Mouse (Mus musculus) limb, embryonic 11.5 days (tissue): ENCODE data around the gene Nme7. TPM values are rescaled to one million over a fixed set of nuclear protein-coding genes. Genes with fewer than 3 reads are reported as not detected.

Experiments
- ATAC-seq: fragments of 200-750 bp; cut with Nextera tagmentation; 2 replicates; pipeline ENCODE4 v1.8.0; 2017; ENCODE audit warnings: low read depth; ENCODE audit not compliant: insufficient number of reproducible peaks, low FRiP score, low TSS enrichment
- DNase-seq: peaks from one replicate; pipeline ENCODE4 v3.0.0-alpha.2; 2015; ENCODE audit warnings: low spot score
- H3K27ac ChIP-seq: fragments of 300-500 bp; sonication (generic); replicated peaks from 2 replicates; pipeline ENCODE4 v1.5.1; 2014; ENCODE audit warnings: low read depth, mild to moderate bottlenecking, low read length
- H3K27me3 ChIP-seq: fragments of 300-500 bp; sonication (generic); 2 replicates; pipeline ENCODE4 v1.6.1; 2014; ENCODE audit warnings: mild to moderate bottlenecking, low read length, mixed read lengths; ENCODE audit not compliant: control insufficient read depth, insufficient read depth
- H3K36me3 ChIP-seq: fragments of 300-500 bp; sonication (generic); 2 replicates; pipeline ENCODE4 v1.6.1; 2014; ENCODE audit warnings: mild to moderate bottlenecking, low read length, moderate library complexity, mixed read lengths; ENCODE audit not compliant: control insufficient read depth, insufficient read depth
- H3K4me1 ChIP-seq: fragments of 300-500 bp; sonication (generic); 2 replicates; pipeline ENCODE4 v1.6.1; 2014; ENCODE audit warnings: low read length, mixed read lengths; ENCODE audit not compliant: control insufficient read depth, insufficient read depth
- H3K4me2 ChIP-seq: fragments of 300-500 bp; sonication (generic); 2 replicates; pipeline ENCODE4 v1.6.1; 2014; ENCODE audit warnings: low read depth, mild to moderate bottlenecking, moderate library complexity; ENCODE audit not compliant: severe bottlenecking
- H3K4me3 ChIP-seq: fragments of 300-500 bp; sonication (generic); 2 replicates; pipeline ENCODE4 v1.5.1; 2014; ENCODE audit warnings: low read depth, low read length
- H3K9ac ChIP-seq: fragments of 300-500 bp; sonication (generic); 2 replicates; pipeline ENCODE4 v1.6.1; 2014; ENCODE audit warnings: mild to moderate bottlenecking, low read length
- H3K9me3 ChIP-seq: fragments of 300-500 bp; sonication (generic); 2 replicates; pipeline ENCODE4 v1.6.1; 2016; ENCODE audit warnings: low read length; ENCODE audit not compliant: control insufficient read depth
- WGBS: fragments of 180-500 bp; shearing (Covaris S2); extraction: QIAGEN DNeasy Blood & Tissue Kit; methylation state at CpG from one replicate; pipeline ENCODE4 v1.1.7; 2014; 5-methylcytosine and 5-hydroxymethylcytosine counted together
- polyA plus RNA-seq: library from polyadenylated mRNA; unstranded; fragments of >200 nt; fragmentation: Nextera tagmentation; extraction: Ambion mirVana; gene quantifications from 2 replicates; pipeline ENCODE4 v1.2.1, GENCODE M21; 2014

The Nme7 gene
- polyA plus RNA-seq, 1 experiment from 2014 or later, result 46.8 TPM

DNA sequence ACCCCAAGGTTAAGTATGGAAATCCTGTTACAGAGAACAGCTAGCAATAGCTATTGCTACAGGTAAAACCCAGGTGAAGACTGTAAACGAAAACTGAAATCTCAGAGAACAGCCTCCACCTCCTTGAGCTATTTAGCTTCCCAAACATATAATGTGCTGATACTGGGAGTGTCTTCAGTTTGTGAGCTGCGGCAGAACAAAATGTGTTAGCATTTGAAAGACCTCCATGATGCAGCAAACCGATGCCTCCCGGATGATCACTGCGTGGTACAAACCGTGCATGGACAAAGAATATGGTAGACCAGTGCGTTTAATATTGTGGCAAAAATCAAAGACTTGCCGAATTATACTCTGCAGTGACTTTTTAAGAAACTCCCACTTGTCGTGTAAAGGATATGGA, 71.7 kb downstream of the Nme7 start:
- Histone ChIP-seq H3K4me1 (no peaks in the 10 kb centered on the region), H3K9me3 (no peaks in the 10 kb centered on the region), H3K4me3 (no peak overlapping the region), H3K27me3 (no peaks in the 10 kb centered on the region), H3K36me3 (no peaks in the 10 kb centered on the region), H3K4me2 (no peak overlapping the region), H3K27ac (no peak overlapping the region), H3K9ac (no peak overlapping the region)
- no peak for DNase-seq
- WGBS, result 95% methylated on average over 9 of the region's 9 CpGs
- ATAC-seq, result no peak

DNA sequence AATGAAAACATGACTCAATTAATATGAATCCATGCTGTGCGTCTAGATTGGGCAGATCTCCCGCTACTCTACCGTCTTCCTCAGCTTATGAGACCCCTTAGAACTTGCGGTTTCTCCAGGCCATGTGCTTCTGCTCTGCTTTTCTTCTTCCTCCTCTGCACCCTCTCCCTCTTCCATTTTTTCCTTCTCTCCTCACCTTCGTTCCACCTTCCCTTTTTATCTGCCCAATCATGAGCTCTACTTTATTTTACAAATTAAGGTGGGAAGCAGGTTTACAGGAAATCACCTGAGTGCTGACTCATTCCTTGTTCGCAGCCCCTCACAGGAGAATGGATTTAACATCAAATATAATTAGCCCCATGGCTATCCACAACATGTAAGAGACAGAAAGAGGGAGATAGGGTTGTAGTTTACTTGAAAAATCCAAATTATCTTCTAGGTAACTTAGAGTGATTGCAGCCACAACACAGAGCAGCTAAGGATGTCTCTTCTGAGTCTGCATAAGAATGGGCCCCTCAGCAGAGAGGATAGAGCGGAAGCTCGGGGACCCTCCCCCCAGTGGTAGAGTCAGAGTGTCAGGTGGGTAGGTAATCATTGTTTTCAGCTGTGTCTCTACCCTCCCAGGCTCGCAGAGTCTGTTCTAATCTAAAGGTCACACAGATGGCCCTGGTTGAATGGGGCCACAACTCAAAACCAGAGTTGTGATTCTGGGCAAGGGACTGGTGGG, 73.0 kb downstream of the Nme7 start:
- 80% methylated on average over 9 of the region's 9 CpGs for WGBS
- Histone ChIP-seq H3K4me1 (no peaks in the 10 kb centered on the region), H3K9me3 (no peaks in the 10 kb centered on the region), H3K27me3 (no peaks in the 10 kb centered on the region), H3K9ac (no peak overlapping the region), H3K4me2 (no peak overlapping the region), H3K27ac (no peak overlapping the region), H3K4me3 (no peak overlapping the region), H3K36me3 (no peaks in the 10 kb centered on the region)
- DNase-seq (no peak), ATAC-seq (no peak)

DNA sequence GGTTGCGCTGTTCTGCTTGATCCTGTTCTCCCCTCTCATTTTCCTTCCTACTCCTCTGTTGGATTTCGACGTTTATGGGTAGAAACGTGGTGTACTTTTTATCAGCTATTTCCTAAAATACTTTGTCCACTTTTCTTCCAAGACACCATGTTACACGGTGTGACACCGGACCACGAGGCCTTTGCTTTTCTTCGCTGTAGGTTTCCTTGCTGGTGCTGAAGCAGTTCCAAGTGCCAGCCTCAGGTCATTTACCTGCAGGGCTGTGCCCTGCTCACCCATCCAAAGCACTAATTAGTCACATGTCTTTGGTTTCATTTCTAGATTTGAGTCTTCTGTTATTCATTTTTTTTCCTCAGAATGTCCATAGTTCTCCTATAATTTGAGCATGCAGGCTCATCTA, 79.7 kb downstream of the Nme7 start:
- Histone ChIP-seq H3K4me1 (no peaks in the 10 kb centered on the region), H3K9me3 (no peaks in the 10 kb centered on the region), H3K27me3 (no peaks in the 10 kb centered on the region), H3K36me3 (no peaks in the 10 kb centered on the region), H3K9ac (no peak overlapping the region), H3K4me3 (no peak overlapping the region), H3K4me2 (no peak overlapping the region), H3K27ac (no peak overlapping the region)
- no peak for ATAC-seq
- DNase-seq, result no peak
- 76% methylated on average over 8 of the region's 8 CpGs for WGBS

DNA sequence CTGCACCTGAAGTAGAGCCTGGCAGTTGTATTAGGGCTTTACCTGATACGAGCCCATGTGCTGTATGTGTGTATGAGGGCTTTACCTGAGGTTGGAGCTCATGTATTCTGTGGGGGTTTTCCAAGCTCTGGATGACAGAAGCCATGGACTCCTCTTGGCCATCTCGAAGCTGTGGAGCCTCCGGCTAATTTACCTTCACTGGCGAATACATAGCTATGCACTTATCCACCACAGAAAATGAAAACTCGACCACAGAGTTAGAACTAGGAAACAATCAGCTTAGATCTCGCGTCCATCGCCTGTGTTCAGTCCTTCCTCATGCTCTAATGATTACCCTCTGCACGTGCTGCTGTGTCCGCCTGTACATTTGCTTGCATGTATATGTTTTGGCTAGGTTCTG, 80.4 kb downstream of the Nme7 start:
- no peak for DNase-seq
- no peaks in the 10 kb centered on the region for H3K27me3 ChIP-seq
- no peak overlapping the region for H3K27ac ChIP-seq
- 93% methylated on average over 10 of the region's 10 CpGs for WGBS
- H3K4me2 ChIP-seq, result no peak overlapping the region
- no peak overlapping the region for H3K4me3 ChIP-seq
- no peak overlapping the region for H3K9ac ChIP-seq
- H3K9me3 ChIP-seq, result no peaks in the 10 kb centered on the region
- no peaks in the 10 kb centered on the region for H3K36me3 ChIP-seq
- no peak for ATAC-seq
- no peaks in the 10 kb centered on the region for H3K4me1 ChIP-seq

DNA sequence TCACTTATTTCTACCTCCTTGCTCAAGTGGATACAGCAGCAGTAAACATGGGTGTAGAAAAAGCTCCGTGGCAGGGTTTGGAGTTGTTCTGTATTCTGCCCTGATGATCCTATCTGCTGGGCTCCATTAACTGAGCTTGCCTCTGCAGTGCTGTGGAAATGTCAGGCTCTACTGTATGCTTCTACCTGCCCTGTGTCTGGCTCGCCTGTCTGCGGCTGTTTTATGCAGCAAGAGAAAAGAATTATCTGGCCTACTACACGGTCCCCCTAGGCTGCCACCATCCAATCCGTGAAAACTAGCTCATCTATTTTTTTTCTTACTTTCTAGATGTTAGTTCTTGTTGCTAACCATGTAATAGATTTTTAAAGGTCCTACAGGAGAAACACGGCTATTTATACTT, 81.1 kb downstream of the Nme7 start:
- ATAC-seq (no peak), DNase-seq (no peak)
- Histone ChIP-seq H3K36me3 (no peaks in the 10 kb centered on the region), H3K27me3 (no peaks in the 10 kb centered on the region), H3K4me1 (no peaks in the 10 kb centered on the region), H3K4me3 (no peak overlapping the region), H3K4me2 (no peak overlapping the region), H3K27ac (no peak overlapping the region), H3K9ac (no peak overlapping the region), H3K9me3 (no peaks in the 10 kb centered on the region)
- WGBS, result 86% methylated on average over 6 of the region's 6 CpGs

DNA sequence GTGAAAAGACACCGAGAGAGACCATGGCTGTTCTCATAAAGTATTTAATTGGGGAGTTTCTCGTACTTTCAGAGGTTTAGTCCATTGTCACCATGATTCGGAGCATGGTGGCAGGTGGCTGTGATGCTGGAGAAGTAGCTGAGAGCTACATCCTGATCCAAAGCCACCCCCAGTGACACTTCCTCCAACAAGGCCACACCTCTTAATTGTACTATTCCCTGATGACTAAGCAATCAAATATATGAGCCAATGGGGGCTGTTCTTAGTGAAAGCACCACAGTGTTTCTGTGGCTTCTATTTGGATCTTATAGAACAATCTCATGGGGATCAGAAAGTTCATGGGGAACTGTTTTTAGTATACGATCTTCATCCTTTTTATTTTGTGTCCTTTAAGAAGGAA, 85.8 kb downstream of the Nme7 start:
- Histone ChIP-seq H3K4me2 (no peak overlapping the region), H3K9me3 (no peaks in the 10 kb centered on the region), H3K36me3 (no peaks in the 10 kb centered on the region), H3K27ac (no peak overlapping the region), H3K9ac (no peak overlapping the region), H3K4me3 (no peak overlapping the region), H3K27me3 (no peaks in the 10 kb centered on the region), H3K4me1 (no peaks in the 10 kb centered on the region)
- WGBS, result 92% methylated on average over 4 of the region's 4 CpGs
- DNase-seq (no peak), ATAC-seq (no peak)

DNA sequence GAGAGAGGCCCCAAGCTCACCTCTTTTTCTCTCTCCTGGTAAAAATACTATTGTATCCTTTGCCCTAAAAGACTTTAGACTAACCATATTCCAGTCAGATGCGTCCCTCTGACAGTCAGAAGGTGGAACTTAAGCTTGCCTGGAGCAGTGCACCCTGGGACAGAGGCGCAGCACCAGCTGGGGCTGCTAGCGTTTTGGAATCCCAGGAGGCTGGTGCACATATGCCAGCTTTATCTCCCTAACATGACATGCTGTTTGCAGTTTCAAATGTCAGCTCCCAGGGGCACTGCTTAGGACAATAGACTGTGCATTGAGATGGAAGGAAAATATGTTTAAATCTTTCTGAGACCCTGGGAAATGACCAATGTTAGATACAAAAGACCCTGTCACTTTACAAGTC, 88.3 kb downstream of the Nme7 start:
- 62% methylated on average over 3 of the region's 3 CpGs for WGBS

DNA sequence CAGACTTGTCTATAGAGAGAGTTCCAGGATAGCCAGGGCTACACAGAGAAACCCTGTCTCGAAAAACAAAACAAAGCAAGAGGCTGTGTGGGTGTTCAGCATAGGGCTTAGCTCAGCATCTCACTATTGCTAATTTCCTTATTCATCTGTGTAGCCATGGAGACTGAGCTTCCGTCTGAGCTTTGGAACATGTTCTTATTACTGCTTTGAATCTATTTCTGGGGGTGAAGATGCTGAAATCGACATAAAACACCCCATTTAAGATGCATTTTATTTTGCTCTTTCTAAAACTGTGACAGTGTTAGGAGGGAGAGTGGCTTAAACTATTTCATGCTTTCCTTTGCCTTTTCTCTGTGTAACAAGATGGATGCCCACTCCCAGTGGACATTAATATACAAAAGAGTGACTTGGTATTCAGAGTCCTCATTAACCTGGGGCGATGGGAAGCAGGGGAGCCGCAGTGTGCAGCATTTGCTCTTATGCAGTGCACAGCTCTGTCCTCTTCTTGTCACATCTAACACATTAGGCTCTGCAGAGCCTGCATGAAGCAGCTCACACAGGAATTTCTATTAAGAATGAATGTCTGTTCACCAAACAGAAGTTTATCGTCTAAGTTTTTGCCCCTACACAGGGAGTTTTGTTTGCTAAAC, 91.3 kb downstream of the Nme7 start:
- Histone ChIP-seq H3K9ac (no peak overlapping the region), H3K36me3 (no peaks in the 10 kb centered on the region), H3K4me3 (no peak overlapping the region), H3K9me3 (no peaks in the 10 kb centered on the region), H3K27me3 (no peaks in the 10 kb centered on the region), H3K4me1 (no peaks in the 10 kb centered on the region), H3K27ac (no peak overlapping the region), H3K4me2 (no peak overlapping the region)
- DNase-seq (no peak), ATAC-seq (no peak)
- whole genome bisulfite sequencing, result 94% methylated on average over 6 of the region's 6 CpGs

More for the DNA sequence above, 88.3 kb downstream of the Nme7 start:
- no peak overlapping the region for H3K9ac ChIP-seq
- ATAC-seq, result no peak
- no peaks in the 10 kb centered on the region for H3K27me3 ChIP-seq
- no peaks in the 10 kb centered on the region for H3K36me3 ChIP-seq
- no peak overlapping the region for H3K27ac ChIP-seq
- H3K4me3 ChIP-seq, result no peak overlapping the region
- H3K4me1 ChIP-seq, result no peaks in the 10 kb centered on the region
- no peaks in the 10 kb centered on the region for H3K9me3 ChIP-seq
- DNase-seq, result no peak
- no peak overlapping the region for H3K4me2 ChIP-seq
